Mouse (Mus musculus): ENCODE results near the gene Fgfr2.

DNA sequence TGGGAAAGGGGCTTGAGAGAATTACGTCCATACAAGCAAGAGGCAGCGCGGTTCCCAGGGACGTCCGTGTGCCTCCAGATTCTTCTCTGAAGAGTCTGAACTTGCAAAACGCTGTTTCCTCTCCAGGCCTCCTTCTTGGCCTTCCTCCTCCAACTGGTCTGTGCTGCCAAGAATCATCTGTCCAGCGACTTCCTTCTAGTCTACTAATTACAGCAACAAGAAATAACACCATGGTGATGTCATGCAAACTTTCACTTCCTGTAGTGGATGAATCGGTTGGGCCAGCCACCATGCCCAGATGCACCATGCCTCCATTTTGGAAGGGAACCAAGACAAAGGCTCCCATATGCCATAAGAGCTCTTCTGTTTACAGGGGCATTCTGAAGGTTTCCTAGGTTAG lies 70.3 kb downstream of the Fgfr2 start:
- TF ChIP-seq CTCF (IDR thresholded peaks at IDR 0.05; ENCODE audit: extremely low read depth, insufficient read length, insufficient replicate concordance, low read depth, low read length) (no peak), POLR2A (IDR thresholded peaks at IDR 0.05; ENCODE audit: low read depth, low read length) (no peak)

Measured in small intestine, adult 2 months (tissue).